Mouse (Mus musculus) T-helper 17 cell (primary cell): ENCODE data around the gene Tnp2.

Source experiments
- in situ Hi-C, 2 experiments: fragments of 300-600 bp; cut with MboI, MseI; formaldehyde crosslinking; loops; 1 replicate in 1 of 2; 2 replicates in 1 of 2; pipeline ENCODE4 v1.15.1; 2025; ENCODE audit warnings: high pct_unique_total_duplicates in 2 of 2

The Tnp2 gene

GRCm38 (mm10) chr16:10771769-10772510, 16.5 kb downstream of the Tnp2 start:
- in situ Hi-C loops: loop anchor here in 1 of 2 experiments (5.0 kb wide), 1 partner anchor 110 kb away; no protein-coding TSS in a partner anchor

- in situ Hi-C loops: loop anchor here in 1 of 2 experiments (5.0 kb wide), 1 partner anchor 108 kb away; no protein-coding TSS in a partner anchor
Measured at GRCm38 (mm10) chr16:10770531-10771325, 17.7 kb downstream of the Tnp2 start.

- in situ Hi-C loops: loop anchor here in 1 of 2 experiments (5.0 kb wide), 1 partner anchor 107 kb away; no protein-coding TSS in a partner anchor
Measured at GRCm38 (mm10) chr16:10769661-10770060, 18.8 kb downstream of the Tnp2 start.

GRCm38 (mm10) chr16:10768821-10769220, 19.6 kb downstream of the Tnp2 start:
- in situ Hi-C loops: no loop called here

- in situ Hi-C loops: no loop called here
Measured at GRCm38 (mm10) chr16:10767158-10767557, 21.3 kb downstream of the Tnp2 start.

GRCm38 (mm10) chr16:10764323-10764722, 24.1 kb downstream of the Tnp2 start:
- in situ Hi-C loops: no loop called here

- in situ Hi-C loops: no loop called here
Measured at GRCm38 (mm10) chr16:10763540-10764264, 24.8 kb downstream of the Tnp2 start.

- in situ Hi-C loops: no loop called here
Measured at GRCm38 (mm10) chr16:10762569-10763180, 25.8 kb downstream of the Tnp2 start.

GRCm38 (mm10) chr16:10761182-10761581, 27.3 kb downstream of the Tnp2 start:
- in situ Hi-C loops: no loop called here

GRCm38 (mm10) chr16:10756168-10756567, 32.3 kb downstream of the Tnp2 start:
- in situ Hi-C loops: loop anchor here in 1 of 2 experiments (5.0 kb wide), 1 partner anchor 701 kb away; no protein-coding TSS in a partner anchor

- in situ Hi-C loops: loop anchor here in 1 of 2 experiments (5.0 kb wide), 1 partner anchor 703 kb away; no protein-coding TSS in a partner anchor
Measured at GRCm38 (mm10) chr16:10754521-10755296, 33.8 kb downstream of the Tnp2 start.

GRCm38 (mm10) chr16:10749824-10750223, 38.6 kb downstream of the Tnp2 start:
- in situ Hi-C loops: loop anchor here in 1 of 2 experiments (5.0 kb wide), 1 partner anchor 32 kb away; no protein-coding TSS in a partner anchor

- in situ Hi-C loops: loop anchor here in 1 of 2 experiments (5.0 kb wide), 1 partner anchor 33 kb away; no protein-coding TSS in a partner anchor
Measured at GRCm38 (mm10) chr16:10749226-10749625, 39.2 kb downstream of the Tnp2 start.

GRCm38 (mm10) chr16:10741082-10741481, 47.4 kb downstream of the Tnp2 start:
- in situ Hi-C loops: no loop called here

GRCm38 (mm10) chr16:10739854-10740398, 48.5 kb downstream of the Tnp2 start:
- in situ Hi-C loops: no loop called here

GRCm38 (mm10) chr16:10738866-10739265, 49.6 kb downstream of the Tnp2 start:
- in situ Hi-C loops: no loop called here
